Mouse (Mus musculus): ENCODE data around the gene Ikzf1.

Gene Ikzf1

GRCm38 (mm10) chr11:11765414-11765813 lies 80.6 kb downstream of the Ikzf1 start:
- no peak for DNase-seq (ENCODE audit: low read depth, low spot score)

DNA sequence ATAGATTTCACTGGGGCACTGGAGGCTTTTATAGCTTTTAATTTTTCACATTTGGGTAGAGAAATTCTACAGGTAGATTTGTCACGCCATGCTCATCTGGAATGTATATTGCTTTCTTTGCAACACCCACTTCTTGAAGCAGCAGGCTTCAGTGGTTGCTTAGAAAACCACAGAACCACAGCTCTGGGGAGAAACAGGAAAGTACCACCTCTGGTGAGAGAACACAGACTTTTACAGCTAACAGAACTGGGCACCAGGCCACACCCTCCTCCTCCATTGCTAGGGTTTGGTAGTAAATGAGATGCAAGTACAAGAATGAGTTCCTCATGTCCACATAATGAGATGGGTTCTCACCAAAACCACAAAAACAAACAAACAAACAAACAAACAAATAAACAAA lies 81.3 kb downstream of the Ikzf1 start:
- DNase-seq (ENCODE audit: low read depth, low spot score), result no peak

DNA sequence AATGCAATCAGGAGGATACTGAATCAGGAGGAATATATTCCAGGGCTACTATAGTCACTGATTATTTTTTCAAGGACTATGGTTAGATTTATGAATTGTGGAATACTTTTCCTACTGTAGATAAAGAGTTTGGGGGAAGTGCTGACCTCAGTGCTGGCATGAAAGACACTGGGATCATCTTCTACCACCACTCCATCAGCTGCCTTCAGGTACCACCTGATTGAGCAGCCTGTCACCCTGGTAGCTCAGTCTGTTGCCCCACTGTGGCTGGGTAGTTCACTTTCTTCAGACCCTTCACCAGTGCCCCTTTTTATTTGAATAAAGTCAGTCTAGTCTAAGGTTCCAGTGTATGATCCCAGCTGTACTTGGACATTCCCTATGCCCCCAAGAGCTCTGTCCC lies 81.9 kb downstream of the Ikzf1 start:
- no peak for DNase-seq (ENCODE audit: low read depth, low spot score)

DNA sequence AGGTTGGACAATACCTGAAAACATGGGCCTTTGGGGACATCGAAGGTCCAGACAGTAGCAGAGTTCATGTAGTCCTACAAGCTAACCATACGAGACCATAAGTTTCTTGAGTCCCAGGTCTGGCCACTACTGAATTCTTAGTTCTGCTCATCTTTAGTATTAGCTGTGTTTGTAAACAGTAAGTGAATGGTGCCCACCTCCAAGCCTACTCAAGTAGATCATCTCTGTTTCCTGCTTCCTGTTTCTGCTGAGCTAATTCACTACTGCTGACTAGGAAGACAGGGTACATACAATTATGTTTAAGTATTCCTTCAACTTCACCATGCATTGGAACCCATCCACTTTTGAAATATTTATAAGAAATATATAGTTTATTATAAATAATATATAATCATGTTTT lies 83.3 kb downstream of the Ikzf1 start:
- no peak for DNase-seq (ENCODE audit: low read depth, low spot score)

DNA sequence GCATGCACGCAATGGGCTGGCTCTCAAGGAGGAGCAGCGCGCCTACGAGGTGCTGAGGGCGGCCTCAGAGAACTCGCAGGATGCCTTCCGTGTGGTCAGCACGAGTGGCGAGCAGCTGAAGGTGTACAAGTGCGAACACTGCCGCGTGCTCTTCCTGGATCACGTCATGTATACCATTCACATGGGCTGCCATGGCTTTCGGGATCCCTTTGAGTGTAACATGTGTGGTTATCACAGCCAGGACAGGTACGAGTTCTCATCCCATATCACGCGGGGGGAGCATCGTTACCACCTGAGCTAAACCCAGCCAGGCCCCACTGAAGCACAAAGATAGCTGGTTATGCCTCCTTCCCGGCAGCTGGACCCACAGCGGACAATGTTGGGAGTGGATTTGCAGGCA lies 84.5 kb downstream of the Ikzf1 start:
- DNase-seq (ENCODE audit: low read depth, low spot score), result no peak

DNA sequence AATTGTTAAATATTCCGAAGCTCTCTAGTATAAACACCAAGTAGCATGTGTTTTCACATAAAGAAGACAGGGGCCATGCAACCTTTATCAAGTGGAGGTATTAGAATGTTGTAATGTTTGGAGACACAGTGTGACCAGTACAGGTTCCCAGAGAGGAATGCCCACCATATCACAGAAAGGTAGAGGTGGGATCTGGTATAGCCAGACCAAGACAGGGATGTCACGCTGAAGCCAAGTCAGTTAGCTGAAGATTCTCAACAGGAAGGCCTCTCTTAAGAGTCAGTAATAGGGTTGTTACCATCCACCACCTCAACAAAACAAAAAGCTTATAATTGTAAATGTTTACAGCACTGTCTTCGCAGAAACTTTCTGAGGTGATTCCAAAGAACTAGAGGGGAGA lies 85.9 kb downstream of the Ikzf1 start:
- DNase-seq (ENCODE audit: low read depth, low spot score), result no peak

GRCm38 (mm10) chr11:11772196-11772595 lies 87.4 kb downstream of the Ikzf1 start:
- no peak for DNase-seq (ENCODE audit: low read depth, low spot score)

DNA sequence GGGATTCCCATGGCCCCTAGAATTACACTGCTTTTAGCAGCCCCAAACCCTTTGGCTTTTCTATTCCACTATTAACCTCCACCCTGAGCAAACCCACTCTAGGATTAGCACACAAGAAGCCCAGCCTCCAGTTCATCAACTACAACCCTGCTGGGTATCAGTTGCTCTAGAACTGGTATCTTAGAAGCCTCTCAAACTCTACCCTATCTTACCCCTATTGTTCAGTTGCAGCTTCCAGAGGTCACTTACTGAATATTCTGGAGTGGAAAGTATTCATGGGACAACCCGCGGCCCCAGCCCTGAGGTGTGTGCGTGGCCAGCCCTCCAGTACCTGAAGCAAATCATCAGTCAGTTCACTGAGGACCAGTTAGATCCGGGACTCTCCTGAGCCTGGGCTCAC lies 89.6 kb downstream of the Ikzf1 start:
- DNase-seq (ENCODE audit: low read depth, low spot score), result no peak

DNA sequence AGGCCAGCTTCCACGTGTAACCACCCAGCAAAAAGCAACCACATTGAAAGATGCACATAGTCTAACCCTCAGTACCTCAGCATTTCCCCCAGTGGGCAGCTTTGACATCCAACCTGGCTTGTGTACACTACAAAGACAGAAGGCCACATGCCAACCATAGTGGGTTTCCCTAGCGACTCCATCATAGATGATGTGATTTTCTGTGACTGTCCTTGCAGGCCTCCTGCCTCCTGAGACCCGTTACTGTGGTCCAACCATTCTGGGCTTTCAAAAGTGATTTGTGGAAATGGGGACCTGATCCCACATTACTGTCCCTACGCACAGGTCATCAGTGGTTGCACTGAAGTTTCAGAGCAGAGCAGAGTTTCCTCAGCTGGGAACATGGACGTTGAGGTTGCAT lies 90.1 kb downstream of the Ikzf1 start:
- DNase-seq (ENCODE audit: low read depth, low spot score), result no peak

- no peak for DNase-seq (ENCODE audit: low read depth, low spot score)
These were observed 91.4 kb downstream of the Ikzf1 start for GRCm38 (mm10) chr11:11776071-11776821.

DNA sequence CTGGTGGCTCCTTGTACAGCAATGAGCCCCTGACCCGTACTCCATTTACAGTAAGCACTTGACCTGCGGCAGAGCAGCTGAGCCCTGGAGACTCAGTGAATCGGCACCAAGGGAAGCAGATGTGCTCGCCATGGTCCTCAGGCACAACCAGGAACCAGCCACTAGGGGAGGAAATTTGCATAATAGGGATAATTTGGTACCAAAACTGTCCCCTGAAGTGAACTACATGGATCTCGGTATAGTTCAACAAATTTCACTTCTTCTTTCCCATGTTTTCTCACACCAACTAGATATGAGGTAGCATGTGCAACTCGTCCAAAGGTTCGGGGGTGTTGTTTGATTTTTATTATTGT lies 92.0 kb downstream of the Ikzf1 start:
- no peak for DNase-seq (ENCODE audit: low read depth, low spot score)

DNA sequence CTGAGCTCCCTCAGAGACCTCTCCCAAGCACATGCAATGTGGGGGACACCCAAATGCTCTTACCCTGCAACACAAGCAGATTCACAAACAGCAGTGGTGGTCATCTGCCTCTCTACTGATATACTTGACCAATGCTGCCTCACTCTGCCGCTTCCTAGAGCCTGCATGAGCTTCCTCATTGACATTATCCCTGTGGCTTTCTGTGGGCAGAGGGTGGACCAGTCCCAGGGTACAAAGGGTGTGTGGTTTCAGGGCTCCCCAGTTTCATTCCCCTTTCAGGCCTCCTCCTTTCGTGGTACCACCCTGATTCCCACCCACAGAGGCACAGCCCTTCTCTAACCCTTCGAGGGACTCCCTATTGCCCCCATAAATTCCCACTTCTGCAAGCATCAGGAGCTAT lies 92.4 kb downstream of the Ikzf1 start:
- no peak for DNase-seq (ENCODE audit: low read depth, low spot score)

DNA sequence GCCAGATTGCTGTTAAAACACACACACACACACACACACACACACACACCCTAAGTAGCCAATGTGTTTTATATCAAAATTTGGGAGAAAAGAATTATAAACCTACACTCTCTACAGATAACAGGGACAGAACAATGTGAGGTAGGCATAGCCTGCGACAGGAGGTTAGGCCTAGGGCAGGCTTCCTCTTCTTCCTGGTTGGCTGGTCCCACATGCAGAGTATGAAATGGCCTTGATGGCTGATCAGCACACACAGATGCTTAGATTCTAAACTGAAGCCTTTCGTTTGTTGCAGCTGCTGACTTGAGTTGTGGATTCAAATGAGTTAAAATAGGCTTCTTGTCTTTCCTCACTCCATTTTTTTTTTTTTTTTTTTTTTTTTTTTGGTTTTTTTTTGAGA lies 93.0 kb downstream of the Ikzf1 start:
- no peak for DNase-seq (ENCODE audit: low read depth, low spot score)

DNA sequence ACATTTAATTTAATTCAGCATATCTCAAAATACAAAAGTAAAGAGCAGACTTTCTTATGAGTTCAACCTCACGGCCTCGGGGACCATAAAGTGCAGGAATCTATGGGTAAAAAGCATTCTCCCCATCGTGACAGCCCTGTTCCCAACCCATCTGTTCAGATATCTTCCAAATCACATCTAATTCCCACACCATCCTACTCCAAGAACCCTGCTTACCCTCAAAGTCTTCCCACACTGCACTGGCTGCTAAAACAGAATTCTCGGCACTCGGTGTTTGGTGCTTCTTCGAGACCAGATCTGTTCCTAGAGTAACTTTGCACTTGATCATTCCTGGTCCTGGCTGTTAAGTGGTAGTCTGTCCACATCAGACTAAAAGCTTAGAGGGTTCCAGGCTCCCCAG lies 93.5 kb downstream of the Ikzf1 start:
- DNase-seq (ENCODE audit: low read depth, low spot score), result no peak

- DNase-seq (ENCODE audit: low read depth, low spot score), result no peak
These were observed 96.9 kb downstream of the Ikzf1 start for GRCm38 (mm10) chr11:11781728-11782127.

GRCm38 (mm10) chr11:11785457-11785856 lies 100.7 kb downstream of the Ikzf1 start:
- no peak for DNase-seq (ENCODE audit: low read depth, low spot score)

DNA sequence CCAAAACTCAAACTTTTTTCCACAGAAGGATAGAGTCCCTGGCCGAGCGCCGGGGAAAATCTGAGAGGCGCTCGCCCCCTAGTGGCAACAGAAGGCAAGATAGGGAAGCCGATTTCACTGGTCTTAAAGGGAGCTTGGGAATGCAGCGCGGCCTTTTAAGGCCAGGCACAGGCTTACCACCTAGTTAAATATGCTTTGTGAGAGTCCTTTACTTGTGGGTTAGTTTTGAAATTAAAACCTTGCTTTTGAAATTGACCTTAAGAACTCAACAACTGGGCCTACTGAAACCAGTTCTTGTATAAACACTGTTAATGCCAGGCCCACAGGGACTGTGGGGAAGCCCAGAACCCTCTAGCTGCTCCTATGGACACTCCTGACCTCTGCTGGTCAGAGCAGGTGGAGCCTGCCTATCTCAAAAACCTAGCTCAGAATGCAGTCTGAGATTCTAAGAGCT lies 103.7 kb downstream of the Ikzf1 start:
- peak; percentile 89 for DNase-seq (ENCODE audit: low read depth, low spot score)

- no peak for DNase-seq (ENCODE audit: low read depth, low spot score)
These were observed 109.8 kb downstream of the Ikzf1 start for GRCm38 (mm10) chr11:11794626-11795025.

GRCm38 (mm10) chr11:11798690-11799089 lies 113.9 kb downstream of the Ikzf1 start:
- DNase-seq (ENCODE audit: low read depth, low spot score), result no peak

- DNase-seq (ENCODE audit: low read depth, low spot score), result no peak
These were observed 115.5 kb downstream of the Ikzf1 start for GRCm38 (mm10) chr11:11800304-11800703.

DNA sequence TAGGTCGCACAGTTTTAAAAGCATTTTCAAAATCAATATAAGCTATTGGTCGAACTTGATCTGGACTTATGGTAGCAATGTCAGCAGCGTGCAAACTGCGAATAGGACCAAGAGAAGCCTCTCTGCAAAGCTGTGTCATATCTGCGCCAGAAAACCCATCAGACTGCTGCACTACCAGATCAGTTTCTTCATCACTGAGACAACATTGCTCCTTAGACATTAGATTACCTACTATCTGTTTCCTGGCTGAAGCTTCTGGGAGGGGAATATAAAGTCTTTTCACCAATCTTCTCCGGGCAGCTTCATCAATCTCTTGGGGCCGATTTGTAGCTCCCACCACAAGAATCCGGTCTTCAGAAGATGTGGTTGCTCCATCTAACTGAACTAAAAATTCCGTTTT lies 116.3 kb downstream of the Ikzf1 start:
- DNase-seq (ENCODE audit: low read depth, low spot score), result no peak

- DNase-seq (ENCODE audit: low read depth, low spot score), result no peak
These were observed 119.6 kb downstream of the Ikzf1 start for GRCm38 (mm10) chr11:11804421-11804820.

DNA sequence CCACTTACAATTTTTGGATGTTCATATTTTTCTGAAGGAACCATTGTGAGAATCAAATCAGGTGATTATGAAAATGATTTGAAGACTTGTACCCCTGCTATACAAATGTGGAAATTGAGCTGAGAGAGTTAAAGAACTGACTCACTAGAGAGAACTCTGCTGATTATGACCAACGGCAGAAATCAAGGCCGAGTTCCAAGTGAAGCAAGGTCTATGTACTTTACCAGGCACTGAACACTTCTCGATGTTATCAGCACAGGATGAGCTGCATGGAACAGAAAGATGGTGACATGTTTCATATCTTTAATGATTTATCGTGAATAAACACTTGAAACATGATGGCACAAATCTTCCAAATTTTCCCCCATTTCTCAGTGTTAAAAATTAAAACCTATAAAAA lies 121.1 kb downstream of the Ikzf1 start:
- DNase-seq (ENCODE audit: low read depth, low spot score), result no peak
